Mouse (Mus musculus) monocyte, adult 5-6 weeks (primary cell): ENCODE measurements around the gene Tnfrsf21. TPM values are rescaled to one million over a fixed set of nuclear protein-coding genes. Genes with fewer than 3 reads are reported as not detected.

ENCODE experiments used
- ATAC-seq: fragments of 153-309, 156-312 bp; replicated peaks from 2 replicates; pipeline ENCODE4 v1.8.0; 2017; ENCODE audit warnings: mild to moderate bottlenecking; ENCODE audit not compliant: low TSS enrichment, insufficient number of reproducible peaks, severe bottlenecking, poor library complexity, low FRiP score
- total RNA-seq: library from RNA; stranded (forward); fragments of 200-1000, 200-491, 200-594 nt; gene quantifications from 3 replicates; pipeline ENCODE4 v1.2.3, GENCODE M21; 2017

The Tnfrsf21 gene
- total RNA-seq, 1 experiment from 2014 or later = 74.6 TPM

GRCm38 (mm10) chr17:43072142-43072786, 55.9 kb downstream of the Tnfrsf21 start:
- no peak for ATAC-seq

GRCm38 (mm10) chr17:43072787-43073148, 56.4 kb downstream of the Tnfrsf21 start:
- ATAC-seq = no peak

- ATAC-seq = no peak
These were observed 58.0 kb downstream of the Tnfrsf21 start for GRCm38 (mm10) chr17:43074391-43074790.

- no peak for ATAC-seq
These were observed 58.7 kb downstream of the Tnfrsf21 start for GRCm38 (mm10) chr17:43075100-43075499.

- ATAC-seq = peak; percentile 40; the same call in 1 of the 2 replicates
These were observed 59.6 kb downstream of the Tnfrsf21 start for GRCm38 (mm10) chr17:43075937-43076336.

GRCm38 (mm10) chr17:43076801-43077493, 60.6 kb downstream of the Tnfrsf21 start:
- no peak for ATAC-seq

- ATAC-seq = no peak
These were observed 61.2 kb downstream of the Tnfrsf21 start for GRCm38 (mm10) chr17:43077540-43077939.

- ATAC-seq = no peak
These were observed 64.9 kb downstream of the Tnfrsf21 start for GRCm38 (mm10) chr17:43081225-43081624.

GRCm38 (mm10) chr17:43089496-43089895, 73.1 kb downstream of the Tnfrsf21 start:
- ATAC-seq = no peak

- no peak for ATAC-seq
These were observed 74.8 kb downstream of the Tnfrsf21 start for GRCm38 (mm10) chr17:43090948-43091724.

- no peak for ATAC-seq
These were observed 76.1 kb downstream of the Tnfrsf21 start for GRCm38 (mm10) chr17:43092280-43092995.

- no peak for ATAC-seq
These were observed 77.9 kb downstream of the Tnfrsf21 start for GRCm38 (mm10) chr17:43094285-43094684.

GRCm38 (mm10) chr17:43097101-43097688, 80.8 kb downstream of the Tnfrsf21 start:
- ATAC-seq = no peak

GRCm38 (mm10) chr17:43106108-43106507, 89.8 kb downstream of the Tnfrsf21 start:
- ATAC-seq = no peak

GRCm38 (mm10) chr17:43107338-43107737, 91.0 kb downstream of the Tnfrsf21 start:
- ATAC-seq = no peak

GRCm38 (mm10) chr17:43109501-43109900, 93.1 kb downstream of the Tnfrsf21 start:
- no peak for ATAC-seq

GRCm38 (mm10) chr17:43110168-43110885, 94.0 kb downstream of the Tnfrsf21 start:
- no peak for ATAC-seq

- no peak for ATAC-seq
These were observed 97.1 kb downstream of the Tnfrsf21 start for GRCm38 (mm10) chr17:43113391-43113984.
